Mouse (Mus musculus) midbrain, embryonic 12.5 days (tissue): Measurements from ENCODE around the gene Abhd17a. TPM values are rescaled to one million over a fixed set of nuclear protein-coding genes. Genes with fewer than 3 reads are reported as not detected.

Experiments used
- ATAC-seq: fragments of 200-750 bp; cut with Nextera tagmentation; 2 replicates; pipeline ENCODE4 v1.8.0; 2017; ENCODE audit warnings: low read depth, moderate TSS enrichment, moderate library complexity; ENCODE audit not compliant: low FRiP score
- H3K27ac ChIP-seq: fragments of 300-500 bp; sonication (generic); replicated peaks from 2 replicates; pipeline ENCODE4 v1.5.1; 2016; ENCODE audit warnings: mild to moderate bottlenecking
- H3K27me3 ChIP-seq: fragments of 300-500 bp; sonication (generic); 2 replicates; pipeline ENCODE4 v1.6.1; 2016; ENCODE audit warnings: mild to moderate bottlenecking
- H3K36me3 ChIP-seq: fragments of 300-500 bp; sonication (generic); 2 replicates; pipeline ENCODE4 v1.6.1; 2016
- H3K4me1 ChIP-seq: fragments of 300-500 bp; sonication (generic); 2 replicates; pipeline ENCODE4 v1.6.1; 2016
- H3K4me2 ChIP-seq: fragments of 300-500 bp; sonication (generic); replicated peaks from 2 replicates; pipeline ENCODE4 v1.6.1; 2016; ENCODE audit warnings: mild to moderate bottlenecking, moderate library complexity
- H3K4me3 ChIP-seq: fragments of 300-500 bp; sonication (generic); 2 replicates; pipeline ENCODE4 v1.5.1; 2016; ENCODE audit warnings: mild to moderate bottlenecking
- H3K9ac ChIP-seq: fragments of 300-500 bp; sonication (generic); replicated peaks from 2 replicates; pipeline ENCODE4 v1.6.1; 2016; ENCODE audit warnings: mild to moderate bottlenecking, moderate library complexity
- H3K9me3 ChIP-seq: fragments of 300-500 bp; sonication (generic); 2 replicates; pipeline ENCODE4 v1.6.1; 2016; ENCODE audit warnings: mild to moderate bottlenecking
- WGBS: fragments of 180-500 bp; shearing (Covaris S2); methylation state at CpG from one replicate; pipeline ENCODE4 v1.1.7; 2016; 5-methylcytosine and 5-hydroxymethylcytosine counted together
- polyA plus RNA-seq: library from polyadenylated mRNA; unstranded; fragments of >200 nt; fragmentation: Nextera tagmentation; extraction: Ambion mirVana; gene quantifications from 2 replicates; pipeline ENCODE4 v1.2.1, GENCODE M21; 2016

Abhd17a gene
- polyA plus RNA-seq, 1 experiment from 2014 or later: 105 TPM

GRCm38 (mm10) chr10:80553997-80554396 is 36.1 kb downstream of the Abhd17a start:
- H3K27ac ChIP-seq: no peak overlapping the region
- H3K9me3 ChIP-seq: no peaks in the 10 kb centered on the region
- peaks cover 11% of the 10 kb centered on the region for H3K4me1 ChIP-seq
- H3K27me3 ChIP-seq: no peaks in the 10 kb centered on the region
- no peak overlapping the region for H3K4me3 ChIP-seq
- no peak overlapping the region for H3K4me2 ChIP-seq
- 90% methylated on average over 6 of the region's 6 CpGs for WGBS
- no peak overlapping the region for H3K9ac ChIP-seq
- no peak for ATAC-seq
- H3K36me3 ChIP-seq: peaks cover 19% of the 10 kb centered on the region

GRCm38 (mm10) chr10:80553575-80553974 is 36.6 kb downstream of the Abhd17a start:
- H3K36me3 ChIP-seq: peaks cover 22% of the 10 kb centered on the region
- no peaks in the 10 kb centered on the region for H3K27me3 ChIP-seq
- H3K4me2 ChIP-seq: no peak overlapping the region
- H3K9me3 ChIP-seq: no peaks in the 10 kb centered on the region
- 88% methylated on average over 8 of the region's 8 CpGs for WGBS
- H3K9ac ChIP-seq: no peak overlapping the region
- no peak for ATAC-seq
- H3K4me3 ChIP-seq: no peak overlapping the region
- H3K4me1 ChIP-seq: peaks cover 9% of the 10 kb centered on the region
- H3K27ac ChIP-seq: no peak overlapping the region

- H3K9ac ChIP-seq: no peak overlapping the region
- no peaks in the 10 kb centered on the region for H3K4me1 ChIP-seq
- 60% methylated on average over 9 of the region's 9 CpGs for WGBS
- H3K9me3 ChIP-seq: no peaks in the 10 kb centered on the region
- H3K27me3 ChIP-seq: no peaks in the 10 kb centered on the region
- H3K4me3 ChIP-seq: no peak overlapping the region
- no peak overlapping the region for H3K4me2 ChIP-seq
- peaks cover 34% of the 10 kb centered on the region for H3K36me3 ChIP-seq
- no peak for ATAC-seq
- H3K27ac ChIP-seq: no peak overlapping the region
Measured at GRCm38 (mm10) chr10:80552364-80552763, 37.8 kb downstream of the Abhd17a start.

- 89% methylated on average over 21 of the region's 21 CpGs for WGBS
- H3K9ac ChIP-seq: no peak overlapping the region
- no peak for ATAC-seq
- no peaks in the 10 kb centered on the region for H3K4me1 ChIP-seq
- H3K27ac ChIP-seq: no peak overlapping the region
- no peak overlapping the region for H3K4me3 ChIP-seq
- H3K27me3 ChIP-seq: no peaks in the 10 kb centered on the region
- no peaks in the 10 kb centered on the region for H3K9me3 ChIP-seq
- H3K36me3 ChIP-seq: peaks cover 65% of the 10 kb centered on the region
- H3K4me2 ChIP-seq: no peak overlapping the region
Measured at GRCm38 (mm10) chr10:80549279-80549678, 40.9 kb downstream of the Abhd17a start.

GRCm38 (mm10) chr10:80548428-80549006 is 41.6 kb downstream of the Abhd17a start:
- Histone ChIP-seq H3K4me3 (no peak overlapping the region), H3K9me3 (no peaks in the 10 kb centered on the region), H3K4me2 (no peak overlapping the region), H3K9ac (no peak overlapping the region), H3K27me3 (no peaks in the 10 kb centered on the region), H3K36me3 (peaks cover 73% of the 10 kb centered on the region), H3K4me1 (no peaks in the 10 kb centered on the region), H3K27ac (no peak overlapping the region)
- 80% methylated on average over 10 of the region's 10 CpGs for WGBS
- peak; percentile 75 for ATAC-seq

- H3K27ac ChIP-seq: no peak overlapping the region
- H3K4me1 ChIP-seq: no peaks in the 10 kb centered on the region
- H3K27me3 ChIP-seq: no peaks in the 10 kb centered on the region
- no peak overlapping the region for H3K9ac ChIP-seq
- ATAC-seq: no peak
- H3K9me3 ChIP-seq: no peaks in the 10 kb centered on the region
- 90% methylated on average over 15 of the region's 15 CpGs for WGBS
- H3K4me2 ChIP-seq: no peak overlapping the region
- peaks cover 83% of the 10 kb centered on the region for H3K36me3 ChIP-seq
- no peak overlapping the region for H3K4me3 ChIP-seq
Measured at GRCm38 (mm10) chr10:80547539-80547938, 42.6 kb downstream of the Abhd17a start.

- Histone ChIP-seq H3K4me2 (no peak overlapping the region), H3K9me3 (no peaks in the 10 kb centered on the region), H3K9ac (no peak overlapping the region), H3K4me1 (no peaks in the 10 kb centered on the region), H3K27me3 (no peaks in the 10 kb centered on the region), H3K4me3 (no peak overlapping the region), H3K27ac (no peak overlapping the region), H3K36me3 (peaks cover 89% of the 10 kb centered on the region)
- whole genome bisulfite sequencing: 96% methylated on average over 4 of the region's 4 CpGs
- no peak for ATAC-seq
Measured at GRCm38 (mm10) chr10:80546945-80547344, 43.2 kb downstream of the Abhd17a start.

GRCm38 (mm10) chr10:80545590-80545989 is 44.6 kb downstream of the Abhd17a start:
- Histone ChIP-seq H3K4me1 (no peaks in the 10 kb centered on the region), H3K27me3 (no peaks in the 10 kb centered on the region), H3K36me3 (peaks cover 95% of the 10 kb centered on the region), H3K9me3 (no peaks in the 10 kb centered on the region), H3K4me2 (no peak overlapping the region), H3K27ac (no peak overlapping the region), H3K9ac (no peak overlapping the region), H3K4me3 (no peak overlapping the region)
- no peak for ATAC-seq
- 90% methylated on average over 8 of the region's 8 CpGs for WGBS

GRCm38 (mm10) chr10:80543873-80544272 is 46.3 kb downstream of the Abhd17a start:
- Histone ChIP-seq H3K27ac (no peak overlapping the region), H3K9me3 (no peaks in the 10 kb centered on the region), H3K9ac (no peak overlapping the region), H3K4me3 (no peak overlapping the region), H3K27me3 (peaks cover 3% of the 10 kb centered on the region), H3K4me1 (peaks cover 2% of the 10 kb centered on the region; the same call in 1 of the 2 replicates), H3K4me2 (no peak overlapping the region), H3K36me3 (peaks cover 78% of the 10 kb centered on the region)
- no peak for ATAC-seq
- 94% methylated on average over 14 of the region's 14 CpGs for WGBS

GRCm38 (mm10) chr10:80539493-80539892 is 50.6 kb downstream of the Abhd17a start:
- Histone ChIP-seq H3K4me2 (no peak overlapping the region), H3K27ac (no peak overlapping the region), H3K4me3 (no peak overlapping the region), H3K36me3 (peaks cover 35% of the 10 kb centered on the region), H3K4me1 (peaks cover 5% of the 10 kb centered on the region; the same call in 1 of the 2 replicates), H3K27me3 (peaks cover 44% of the 10 kb centered on the region), H3K9me3 (no peaks in the 10 kb centered on the region), H3K9ac (no peak overlapping the region)
- 51% methylated on average over 5 of the region's 5 CpGs for WGBS
- ATAC-seq: no peak

GRCm38 (mm10) chr10:80538710-80539394 is 51.3 kb downstream of the Abhd17a start, which contains the start of gene Atp8b3:
Gene Atp8b3 (minus strand): TSS chr10:80539124.
- H3K9ac ChIP-seq: no peak within 1 kb of the TSS
- H3K27ac ChIP-seq: no peak within 1 kb of the TSS
- no peaks in the 10 kb centered on the region for H3K9me3 ChIP-seq
- 2% methylated on average over 30 of the region's 30 CpGs for WGBS
- peaks cover 29% of the 10 kb centered on the region for H3K36me3 ChIP-seq
- ATAC-seq: peak; percentile 70; the same call in 1 of the 2 replicates
- H3K4me3 ChIP-seq: peak within 1 kb of the TSS; percentile 25
- peaks cover 46% of the 10 kb centered on the region for H3K27me3 ChIP-seq
- H3K4me1 ChIP-seq: peaks cover 5% of the 10 kb centered on the region; the same call in 1 of the 2 replicates
- H3K4me2 ChIP-seq: peak within 1 kb of the TSS; percentile 38

GRCm38 (mm10) chr10:80538180-80538579 is 52.0 kb downstream of the Abhd17a start:
- no peak overlapping the region for H3K4me3 ChIP-seq
- H3K9me3 ChIP-seq: no peaks in the 10 kb centered on the region
- peaks cover 5% of the 10 kb centered on the region; the same call in 1 of the 2 replicates for H3K4me1 ChIP-seq
- no peak for ATAC-seq
- peaks cover 46% of the 10 kb centered on the region for H3K27me3 ChIP-seq
- no peak overlapping the region for H3K27ac ChIP-seq
- H3K9ac ChIP-seq: no peak overlapping the region
- peaks cover 22% of the 10 kb centered on the region for H3K36me3 ChIP-seq
- WGBS: 61% methylated on average over 5 of the region's 5 CpGs
- H3K4me2 ChIP-seq: no peak overlapping the region
